Mouse (Mus musculus) heart, postnatal 10 days (tissue): ENCODE results near the gene Ache. TPM values are rescaled to one million over a fixed set of nuclear protein-coding genes. Genes with fewer than 3 reads are reported as not detected.

Experiments used
- DNase-seq, 2 experiments: peaks; one replicate each; pipeline ENCODE4 v3.0.0; 2021
- intact Hi-C: fragments of 180-260 bp; cut with DNase I; formaldehyde crosslinking; loops from one replicate; pipeline ENCODE4 v1.15.1; 2025
- total RNA-seq, 2 experiments: library from RNA; stranded (reverse); gene quantifications; 2 replicates each; pipeline ENCODE4 v1.2.3; 2021

Ache gene
- total RNA-seq, 2 experiments from 2014 or later: 4.6 to 4.8 TPM

DNA sequence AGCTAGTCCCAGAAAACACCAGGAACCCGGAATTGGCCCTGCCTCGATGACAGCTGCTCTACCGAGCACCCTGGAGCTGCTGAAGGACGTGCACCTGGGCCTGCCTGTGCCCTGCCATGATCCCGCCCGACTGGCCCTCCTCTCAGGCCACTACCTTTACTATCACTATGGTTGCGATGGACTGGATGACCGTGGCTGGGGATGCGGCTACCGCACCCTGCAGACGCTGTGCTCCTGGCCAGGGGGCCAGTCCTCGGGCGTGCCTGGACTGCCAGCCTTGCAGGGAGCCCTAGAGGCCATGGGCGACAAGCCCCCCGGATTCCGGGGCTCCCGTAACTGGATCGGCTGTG, 7.4 kb downstream of the Ache start:
- intact Hi-C loops: loop anchor here (5.0 kb wide), 1 partner anchor 208 kb away; the partner anchor contains the start of gene Pop7
- no peak for DNase-seq

DNA sequence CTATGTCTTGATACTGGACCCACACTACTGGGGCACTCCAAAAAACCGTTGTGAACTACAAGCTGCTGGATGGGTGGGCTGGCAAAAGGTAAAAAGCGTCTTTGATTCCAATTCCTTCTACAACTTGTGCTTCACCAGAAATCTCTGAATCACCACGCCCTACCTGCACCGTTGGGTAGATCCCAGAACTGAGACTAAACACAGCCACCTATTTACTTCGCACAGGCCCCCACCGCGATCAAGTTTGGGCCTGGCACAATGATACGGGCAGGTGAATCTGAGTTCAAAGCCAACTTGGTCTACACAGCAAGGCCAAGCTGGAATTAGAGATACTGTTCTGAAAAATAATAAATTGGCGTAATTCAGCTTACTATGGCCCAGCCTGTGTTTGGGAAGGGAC, 8.0 kb downstream of the Ache start:
- intact Hi-C loops: no loop called here
- DNase-seq: no peak

DNA sequence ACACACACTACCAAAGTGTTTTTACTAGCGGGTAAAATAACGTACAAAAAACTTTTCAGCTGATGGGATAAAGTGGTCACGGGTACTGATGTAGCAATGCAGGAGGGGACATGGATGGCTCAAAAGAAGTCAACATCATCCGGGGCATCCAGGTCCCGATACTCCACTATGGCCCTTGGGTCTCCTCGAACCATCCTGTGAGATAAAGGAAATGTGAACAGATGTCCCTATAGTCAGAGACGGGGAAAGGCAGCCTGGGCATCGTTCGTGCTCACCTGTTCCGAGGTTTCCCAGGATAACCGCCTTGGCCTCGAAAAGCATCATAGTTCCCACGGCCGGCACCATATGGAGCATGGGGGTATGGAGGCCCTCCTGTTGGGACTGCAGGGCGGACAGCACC, 8.4 kb downstream of the Ache start:
- intact Hi-C loops: no loop called here
- no peak for DNase-seq

DNA sequence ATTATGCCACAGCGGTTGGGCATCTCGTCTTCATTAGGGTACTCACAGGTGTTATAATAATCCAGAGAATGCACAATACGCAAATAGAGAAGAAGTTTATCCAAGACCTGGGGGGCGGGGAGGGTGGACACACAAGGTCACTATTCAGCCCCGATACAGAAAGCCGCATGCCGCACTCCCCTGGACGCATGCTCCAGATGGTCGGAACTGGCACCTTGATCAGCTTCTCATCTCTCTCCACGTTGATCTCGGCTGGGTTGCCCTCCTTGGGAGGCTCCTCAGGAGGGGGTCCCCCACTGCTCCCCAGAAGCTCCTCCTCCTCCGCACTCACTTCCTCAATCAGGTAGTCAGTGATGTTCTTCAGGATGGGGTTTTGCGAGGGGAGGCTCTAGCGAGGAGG, 9.8 kb downstream of the Ache start:
- intact Hi-C loops: no loop called here

DNA sequence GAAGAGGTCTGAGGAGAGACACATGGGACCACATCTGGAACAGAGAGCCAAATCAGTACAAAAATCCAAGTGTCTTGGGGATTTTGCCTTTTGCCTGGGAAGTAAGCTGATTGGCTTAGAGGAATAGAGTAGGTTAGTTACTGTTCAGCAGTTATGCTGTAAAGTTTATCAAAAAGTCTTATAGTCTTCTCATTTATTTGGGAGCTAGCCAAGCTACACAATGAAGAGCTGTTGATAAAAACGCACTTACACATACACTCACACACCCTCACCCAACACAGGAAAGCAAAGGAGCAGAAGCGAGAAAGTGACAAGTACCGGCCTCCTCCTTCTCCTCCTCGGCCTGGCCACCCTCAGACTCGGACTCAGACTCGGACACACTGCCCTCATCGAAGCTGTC, 11.9 kb downstream of the Ache start:
- DNase-seq: no peak
- intact Hi-C loops: no loop called here

More for the DNA sequence above, 9.8 kb downstream of the Ache start:
- DNase-seq: no peak

DNA sequence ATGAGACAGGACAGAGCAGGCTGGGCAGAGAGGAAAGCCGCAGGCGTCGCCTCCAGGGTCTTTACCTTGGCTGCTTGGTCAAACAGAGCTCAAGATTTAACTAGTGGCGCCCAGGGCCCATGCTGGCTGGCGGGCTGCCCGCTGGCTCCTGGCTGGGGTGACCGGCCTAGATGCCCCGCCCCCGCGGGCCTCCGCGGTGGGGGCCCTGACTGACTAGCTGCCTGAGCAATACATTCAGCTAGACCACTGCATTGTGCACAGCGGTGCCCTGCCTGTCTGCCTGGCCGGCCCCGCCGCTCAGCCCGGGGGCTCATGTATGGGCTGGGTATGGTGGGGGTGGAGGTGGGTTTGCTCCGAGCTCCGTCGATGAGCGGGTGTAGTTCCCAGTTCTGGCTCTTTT, 13.9 kb downstream of the Ache start:
- intact Hi-C loops: no loop called here
- no peak for DNase-seq

DNA sequence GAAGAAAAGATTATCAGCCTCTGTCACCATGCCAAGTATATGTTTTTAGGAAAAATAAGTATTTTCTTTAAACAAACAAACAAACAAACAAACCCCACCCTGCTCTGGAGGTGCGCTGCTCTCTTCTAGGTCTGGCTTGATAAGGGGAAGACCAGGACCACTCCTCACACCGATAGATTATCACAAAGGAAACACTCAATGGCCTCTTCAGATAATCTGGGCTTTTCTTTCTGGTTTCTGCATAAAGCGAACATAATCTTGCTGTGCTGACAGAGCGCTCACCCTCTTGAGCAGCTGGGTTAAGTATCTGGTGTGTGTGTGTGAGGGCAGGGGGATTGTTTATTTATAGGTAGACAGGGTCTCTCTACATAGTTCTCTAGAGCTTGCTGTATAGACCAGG, 16.3 kb downstream of the Ache start:
- intact Hi-C loops: no loop called here
- DNase-seq: no peak

DNA sequence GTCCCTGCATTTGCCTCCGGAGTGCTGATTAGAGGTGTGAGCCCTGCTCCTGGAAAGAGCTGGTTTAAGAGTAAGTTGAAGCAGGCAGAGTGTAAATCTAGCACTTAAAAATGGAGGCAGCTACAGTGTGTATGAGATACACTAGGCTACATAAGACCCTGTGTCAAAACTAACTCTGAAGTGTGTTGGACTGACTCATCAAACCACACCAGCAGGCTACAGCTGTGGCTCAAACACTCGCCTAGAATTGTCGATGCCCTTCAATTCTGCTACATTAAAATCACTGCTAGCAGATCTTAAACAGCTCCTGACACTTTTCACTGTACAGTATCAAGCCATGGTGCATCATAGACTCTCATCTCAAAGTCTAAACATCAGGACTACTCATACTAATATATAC, 16.8 kb downstream of the Ache start:
- intact Hi-C loops: no loop called here
- no peak for DNase-seq

DNA sequence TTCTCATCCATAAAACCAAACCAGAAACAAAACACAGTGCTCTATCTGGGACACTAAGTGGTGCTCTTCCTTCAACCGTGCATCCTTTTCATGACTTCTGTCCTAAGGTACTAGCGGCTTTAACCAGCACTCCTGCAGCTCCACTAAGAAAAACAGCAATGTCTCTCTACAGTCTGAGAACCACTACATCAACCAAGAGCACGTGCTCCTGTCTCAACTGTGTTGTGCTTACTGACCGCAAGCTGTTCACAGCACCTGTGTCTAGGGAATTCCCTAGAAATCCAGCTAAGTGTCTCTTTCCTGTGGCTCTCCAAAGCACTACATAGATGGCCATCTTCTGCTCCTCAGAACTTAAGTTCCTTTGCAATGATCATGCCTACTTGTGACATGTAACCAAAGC, 17.5 kb downstream of the Ache start:
- intact Hi-C loops: no loop called here
- DNase-seq: no peak

DNA sequence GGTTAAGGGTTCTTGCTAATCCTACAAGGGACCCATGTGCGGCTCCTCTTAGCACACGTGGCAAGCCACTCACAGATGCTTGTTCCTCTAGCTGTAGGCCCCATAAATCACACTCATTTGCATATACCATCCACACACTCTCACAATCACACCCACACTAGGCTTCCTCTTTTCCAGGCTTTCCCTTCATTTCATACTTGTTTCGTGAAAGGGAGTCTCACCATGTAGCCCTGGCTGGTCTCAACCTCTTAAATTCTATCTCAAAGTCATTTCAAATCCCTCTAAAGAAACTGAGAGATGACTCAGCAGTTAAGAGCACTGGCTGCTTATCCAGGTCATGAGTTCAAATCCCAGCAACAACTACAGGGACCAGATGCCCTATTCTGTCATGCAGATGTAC, 18.5 kb downstream of the Ache start:
- intact Hi-C loops: no loop called here
- no peak for DNase-seq

DNA sequence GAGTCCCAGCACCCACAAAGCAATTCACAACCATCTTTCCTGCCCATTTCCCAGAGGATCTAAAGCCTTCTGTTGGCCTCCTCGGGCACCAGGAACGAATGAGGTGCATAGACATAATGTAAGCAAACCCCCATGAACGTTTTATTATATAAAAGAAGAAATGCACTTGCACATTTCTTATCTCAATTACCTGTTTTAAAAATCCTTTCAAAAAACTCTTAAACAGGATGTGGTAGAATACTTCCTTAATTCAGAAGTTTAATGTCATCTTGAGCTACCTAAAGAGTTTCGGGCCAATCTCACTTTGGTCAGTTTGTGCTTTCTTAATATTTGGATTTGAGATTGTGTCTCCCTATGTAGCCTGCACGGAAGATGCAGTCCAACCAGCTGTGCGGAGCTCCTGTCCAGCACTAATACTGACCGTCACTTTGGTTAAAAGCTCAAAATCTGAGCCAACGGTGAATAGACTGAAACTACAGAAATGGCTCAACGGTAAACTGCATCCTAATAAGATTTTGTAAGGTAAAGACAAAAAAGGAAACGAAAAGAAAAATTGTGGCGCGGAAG, 19.2 kb downstream of the Ache start:
- no peak for DNase-seq
- intact Hi-C loops: no loop called here

DNA sequence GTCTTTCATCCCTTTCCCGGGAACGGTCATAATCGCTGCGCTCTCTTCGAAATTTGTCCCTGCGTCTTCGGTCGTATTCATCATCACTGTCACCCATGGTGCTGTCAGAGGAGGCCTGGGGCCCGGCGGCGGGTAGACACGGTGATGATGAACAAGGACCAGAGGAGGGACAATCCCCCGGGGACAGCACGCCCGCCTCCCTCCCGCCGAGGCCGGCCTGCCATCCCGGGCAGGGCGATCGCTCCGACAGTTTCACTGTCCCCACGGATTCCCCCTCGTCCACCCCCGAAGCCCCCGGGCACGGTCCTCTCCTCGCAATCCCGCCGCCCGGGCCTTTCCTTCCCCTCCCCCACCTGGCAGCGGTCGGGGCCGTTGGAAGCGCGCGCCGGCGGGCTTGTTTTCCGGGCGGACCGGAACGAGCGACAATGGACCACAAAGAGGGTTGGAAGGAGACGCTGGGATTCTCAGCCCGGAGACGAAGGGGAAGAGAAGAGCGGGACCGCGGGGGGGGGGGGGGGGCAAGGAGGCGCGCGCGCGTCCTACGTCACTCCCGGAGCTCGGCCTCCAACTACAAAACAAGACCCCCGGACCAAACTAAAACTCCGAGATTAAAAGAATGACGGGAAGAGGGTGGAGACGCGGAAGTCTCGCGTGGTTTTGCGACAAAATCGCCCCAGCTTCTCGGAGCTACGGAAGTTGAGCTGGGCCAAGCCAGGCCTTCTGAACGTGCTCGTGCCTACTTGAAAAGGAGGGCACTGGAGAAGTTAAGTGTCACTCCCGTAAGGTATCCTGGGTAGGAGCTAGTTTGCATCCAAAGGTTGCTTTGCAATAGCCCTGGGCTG, 20.0 kb downstream of the Ache start, which contains the start of gene Srrt:
TSS of gene Srrt (minus strand) at position 604 of the 842 bp plus-strand sequence.
- peak; percentile 94 to 95 for DNase-seq
- intact Hi-C loops: no loop called here

DNA sequence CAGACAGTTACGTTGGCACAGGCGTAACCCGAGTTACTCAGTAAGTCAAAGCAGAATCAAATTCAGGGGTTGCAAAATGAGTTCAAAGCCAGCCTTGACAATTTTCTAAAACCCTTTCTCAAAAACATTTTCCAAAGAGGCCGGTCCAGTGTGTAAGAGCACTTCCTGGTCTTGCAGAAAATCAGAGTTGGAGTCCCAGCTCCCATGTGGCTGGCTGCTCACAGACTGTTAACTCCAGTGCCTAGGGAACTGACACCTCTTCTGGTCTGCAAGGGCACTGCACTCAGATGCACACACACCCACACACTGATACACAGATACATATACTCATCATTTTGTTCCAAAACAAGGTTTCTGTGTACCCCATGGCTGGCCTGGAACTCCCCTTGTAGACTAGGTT, 21.0 kb downstream of the Ache start:
- DNase-seq: no peak
- intact Hi-C loops: no loop called here

DNA sequence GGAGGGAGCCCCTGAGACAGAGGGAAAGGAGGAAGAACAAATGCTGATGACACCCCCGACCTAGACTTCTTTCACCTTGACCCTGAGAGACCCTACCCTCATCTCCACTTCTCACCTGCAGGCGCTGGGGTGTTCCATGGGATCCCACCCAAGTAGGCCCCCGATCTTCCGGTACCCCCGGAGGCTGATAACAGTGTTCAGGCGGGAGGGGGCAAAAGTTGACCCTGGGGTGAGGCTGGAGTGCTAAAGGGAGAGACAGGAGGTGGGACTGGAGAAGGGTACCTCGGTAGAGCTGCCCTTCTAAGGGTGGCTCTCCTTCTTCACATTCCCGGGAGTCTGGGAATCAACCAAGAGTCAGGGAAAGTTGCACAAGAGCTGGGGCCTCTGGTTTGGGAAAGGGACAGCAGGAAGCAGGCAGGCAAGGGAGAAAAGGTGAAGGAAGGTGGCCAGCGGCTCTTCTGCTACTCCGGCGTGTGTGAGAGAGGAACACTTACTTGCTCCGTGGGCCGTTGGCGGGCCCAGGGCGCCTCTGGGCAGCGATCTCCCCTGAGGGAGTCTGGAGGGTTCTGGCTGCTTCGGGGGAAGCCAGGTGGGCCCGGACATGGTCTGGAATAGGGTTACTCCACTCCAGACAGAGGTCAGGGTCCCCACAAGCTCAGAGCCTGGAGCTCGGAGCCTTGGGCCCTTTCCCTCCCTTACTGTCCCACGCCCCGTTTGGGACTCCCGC, 26.3 kb downstream of the Ache start:
- intact Hi-C loops: loop anchor here (2.0 to 10.0 kb wide), 2 partner anchors 21 to 61 kb away; no protein-coding TSS in a partner anchor
- no peak for DNase-seq

DNA sequence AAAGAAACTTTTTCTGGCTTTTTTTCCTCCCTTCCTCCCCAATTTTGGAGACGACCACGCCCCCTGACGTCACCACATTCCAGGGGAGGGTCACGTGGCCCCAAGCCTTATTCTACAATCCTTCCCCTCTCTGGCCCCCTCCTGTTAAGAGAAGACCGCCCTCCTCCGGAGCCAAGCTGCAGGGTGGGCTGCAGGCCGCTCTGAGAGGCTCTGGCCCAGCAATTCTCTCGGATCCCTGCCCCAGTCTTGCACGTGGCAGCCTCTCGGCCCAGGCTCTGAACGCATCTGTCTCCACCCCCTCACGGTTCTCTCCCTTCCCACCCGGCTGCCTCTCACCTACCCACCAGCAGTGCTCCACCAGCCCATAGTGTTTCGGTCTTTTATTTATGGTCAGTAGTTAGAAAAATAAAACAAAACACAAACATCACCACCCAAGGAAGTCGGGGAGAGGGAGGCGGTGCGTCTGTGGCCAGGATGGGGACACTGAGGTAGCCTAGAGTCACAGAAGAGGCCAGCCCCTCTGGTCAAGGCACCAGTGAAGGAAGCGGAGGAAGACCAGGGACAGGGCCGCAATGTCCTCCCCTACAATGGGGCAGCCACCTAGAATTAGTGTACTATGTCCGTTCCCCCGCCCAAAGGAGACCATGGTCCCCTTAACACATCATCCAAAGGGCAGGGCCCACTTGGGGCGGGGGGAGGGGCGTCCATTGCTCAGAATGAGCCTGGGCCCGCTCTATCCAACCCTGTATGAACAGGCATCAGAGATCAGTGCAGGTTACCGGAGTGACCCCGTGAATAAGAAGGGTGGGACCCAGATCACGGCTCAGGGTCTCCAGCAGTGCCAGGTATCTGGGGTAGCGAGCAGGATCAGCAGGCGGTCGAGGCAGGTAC, 27.1 kb downstream of the Ache start, which contains the start of gene Trip6:
TSS of gene Trip6 (minus strand) at position 212 of the 891 bp plus-strand sequence.
- intact Hi-C loops: loop anchor here (10.0 kb wide), 1 partner anchor 60 kb away; no protein-coding TSS in a partner anchor
- peak; percentile 91 to 93 for DNase-seq

DNA sequence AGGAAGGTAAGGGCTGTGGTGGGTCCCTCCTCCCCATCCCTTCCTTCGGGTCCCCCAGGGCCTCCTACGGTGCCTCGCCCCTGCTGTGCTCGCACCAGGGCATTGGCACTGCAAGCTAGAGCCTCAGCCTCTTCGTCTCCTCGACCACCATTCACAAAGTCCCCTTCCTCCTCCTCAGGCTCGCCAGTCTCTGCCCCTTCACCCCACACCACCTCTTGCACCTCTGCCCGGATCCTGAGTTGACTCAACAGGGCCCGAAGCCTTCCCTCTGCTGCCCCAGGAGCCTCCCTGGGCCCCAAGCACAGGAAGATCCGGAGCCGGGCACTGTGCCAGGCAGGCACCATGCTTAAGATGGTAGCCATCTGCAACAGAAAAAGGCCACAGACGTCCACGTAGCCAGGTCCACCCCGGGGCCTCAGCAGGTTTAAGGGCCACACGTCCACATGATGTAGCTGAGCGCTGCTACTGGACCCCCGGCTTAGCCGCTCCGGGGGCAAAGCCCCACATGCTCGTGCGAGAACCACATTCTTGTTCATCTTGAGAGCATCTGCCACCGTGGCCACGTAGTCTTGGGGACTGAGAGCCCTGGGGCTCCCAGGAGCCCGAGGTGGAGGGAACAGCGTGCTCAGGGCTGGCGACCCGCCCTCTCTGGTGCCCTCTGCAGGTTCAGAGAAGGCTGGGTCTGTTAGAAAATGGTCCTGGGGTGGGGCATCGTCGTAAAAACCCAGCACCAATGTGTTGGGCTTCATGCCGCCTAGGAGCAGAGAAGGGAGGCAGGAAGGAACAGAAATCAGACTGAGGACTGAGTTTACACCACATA, 28.0 kb downstream of the Ache start:
- intact Hi-C loops: loop anchor here (10.0 kb wide), 1 partner anchor 60 kb away; no protein-coding TSS in a partner anchor
- DNase-seq: peak in 1 of 2 experiments; percentile 47

DNA sequence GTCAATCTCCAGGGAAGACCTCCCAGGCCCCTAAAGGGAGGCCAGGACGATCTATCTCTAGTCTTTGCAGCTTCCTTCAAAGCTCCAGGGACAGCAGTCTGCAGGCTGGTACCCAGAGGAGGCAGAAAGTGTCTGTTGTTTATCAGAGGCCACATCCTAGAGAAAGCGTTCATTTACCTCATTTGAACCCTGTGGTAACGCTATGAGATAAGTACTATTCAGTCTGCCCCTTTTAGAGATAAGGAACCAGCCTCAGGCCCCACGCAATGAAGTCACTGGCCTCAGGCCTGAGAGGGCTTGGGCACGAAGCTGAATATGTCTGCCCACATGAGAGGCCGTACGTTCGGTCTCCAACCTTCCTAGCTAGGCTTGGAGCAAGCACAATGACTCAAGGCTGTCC, 30.0 kb downstream of the Ache start:
- intact Hi-C loops: loop anchor here (10.0 kb wide), 1 partner anchor 57 kb away; no protein-coding TSS in a partner anchor

DNA sequence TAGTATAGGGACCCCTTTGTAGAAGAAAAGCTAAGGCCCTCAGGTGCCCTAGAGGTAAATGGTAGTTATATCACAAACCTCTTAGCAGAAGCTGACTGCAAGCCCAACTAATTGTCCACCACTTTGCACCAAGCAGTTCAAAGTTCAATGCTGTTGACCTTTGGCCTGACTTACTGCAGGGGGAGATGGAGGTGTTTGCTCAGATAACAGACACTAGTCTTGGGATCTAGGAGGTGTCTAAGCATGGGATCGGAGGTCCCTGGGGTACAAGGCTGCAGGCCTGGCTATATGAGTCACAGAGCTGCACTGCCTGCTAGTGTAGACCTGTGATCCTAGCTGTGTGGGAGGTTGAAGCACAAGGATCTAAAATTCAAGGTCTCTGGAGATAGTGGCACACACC, 31.3 kb downstream of the Ache start:
- intact Hi-C loops: loop anchor here (10.0 kb wide), 1 partner anchor 56 kb away; no protein-coding TSS in a partner anchor
- DNase-seq: no peak

More for the DNA sequence above, 30.0 kb downstream of the Ache start:
- DNase-seq: no peak

DNA sequence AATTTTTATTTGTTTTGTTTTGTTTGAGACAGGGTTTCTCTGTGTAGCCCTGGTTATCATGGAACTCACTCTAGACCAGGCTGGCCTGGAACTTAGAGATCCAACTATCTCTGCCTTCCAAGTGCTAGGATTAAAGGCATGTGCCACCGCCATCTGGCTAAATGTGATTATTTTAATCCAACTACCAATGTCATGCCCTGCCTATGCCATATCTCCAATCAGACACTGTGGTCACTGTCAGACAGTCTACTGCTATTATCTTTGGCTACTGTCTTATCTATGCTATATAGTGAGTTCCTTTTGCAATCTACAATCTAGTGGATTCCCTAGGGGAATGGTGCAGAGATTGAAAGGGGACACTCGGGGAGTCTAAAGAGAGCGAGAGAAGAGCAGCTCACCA, 33.7 kb downstream of the Ache start:
- intact Hi-C loops: no loop called here

More for the DNA sequence above, 33.7 kb downstream of the Ache start:
- no peak for DNase-seq
